Mouse (Mus musculus): Measurements from ENCODE around the gene Colec11.

GRCm38 (mm10) chr12:28625407-28625806 lies 2.2 kb upstream of the Colec11 start:
- TF ChIP-seq POLR2A (IDR thresholded peaks at IDR 0.05; ENCODE audit: borderline replicate concordance, extremely low read depth, low read depth, low read length): no peak
- no peak for TF ChIP-seq CTCF (IDR thresholded peaks at IDR 0.05; ENCODE audit: insufficient read depth, low read length)

All from lung, adult 2 months (tissue).